Mouse (Mus musculus) hindbrain, embryonic 12.5 days (tissue): ENCODE data around the gene Fabp7. TPM values are rescaled to one million over a fixed set of nuclear protein-coding genes. Genes with fewer than 3 reads are reported as not detected.

Experiments
- ATAC-seq: fragments of 200-750 bp; cut with Nextera tagmentation; 2 replicates; pipeline ENCODE4 v1.8.0; 2017; ENCODE audit warnings: moderate TSS enrichment; ENCODE audit not compliant: low FRiP score
- H3K27ac ChIP-seq: fragments of 300-500 bp; sonication (generic); 2 replicates; pipeline ENCODE4 v1.5.1; 2016; ENCODE audit warnings: mild to moderate bottlenecking
- H3K27me3 ChIP-seq: fragments of 300-500 bp; sonication (generic); 2 replicates; pipeline ENCODE4 v1.6.1; 2016; ENCODE audit warnings: mild to moderate bottlenecking
- H3K36me3 ChIP-seq: fragments of 300-500 bp; sonication (generic); 2 replicates; pipeline ENCODE4 v1.6.1; 2016; ENCODE audit warnings: mild to moderate bottlenecking
- H3K4me1 ChIP-seq: fragments of 300-500 bp; sonication (generic); 2 replicates; pipeline ENCODE4 v1.6.1; 2016
- H3K4me2 ChIP-seq: fragments of 300-500 bp; sonication (generic); replicated peaks from 2 replicates; pipeline ENCODE4 v1.6.1; 2016; ENCODE audit warnings: mild to moderate bottlenecking
- H3K4me3 ChIP-seq: fragments of 300-500 bp; sonication (generic); 2 replicates; pipeline ENCODE4 v1.5.1; 2016; ENCODE audit warnings: mild to moderate bottlenecking
- H3K9ac ChIP-seq: fragments of 300-500 bp; sonication (generic); 2 replicates; pipeline ENCODE4 v1.6.1; 2016; ENCODE audit warnings: mild to moderate bottlenecking, moderate library complexity
- H3K9me3 ChIP-seq: fragments of 300-500 bp; sonication (generic); replicated peaks from 2 replicates; pipeline ENCODE4 v1.6.1; 2016; ENCODE audit warnings: mild to moderate bottlenecking
- WGBS: fragments of 180-500 bp; shearing (Covaris S2); methylation state at CpG from one replicate; pipeline ENCODE4 v1.1.7; 2016; 5-methylcytosine and 5-hydroxymethylcytosine counted together
- polyA plus RNA-seq: library from polyadenylated mRNA; unstranded; fragments of >200 nt; fragmentation: Nextera tagmentation; extraction: Ambion mirVana; gene quantifications from 2 replicates; pipeline ENCODE4 v1.2.1, GENCODE M21; 2016

The Fabp7 gene
- 1,425 and 1,599 TPM in 2 replicates for polyA plus RNA-seq

GRCm38 (mm10) chr10:57784876-57785150, at the start of gene Fabp7:
Gene Fabp7 (plus strand): TSS chr10:57784881.
- 7% methylated on average over 7 of the region's 7 CpGs for WGBS

GRCm38 (mm10) chr10:57740733-57741132, 43.9 kb upstream of the Fabp7 start:
- H3K27me3 ChIP-seq = no peaks in the 10 kb centered on the region
- 63% methylated on average over 4 of the region's 4 CpGs for WGBS

More at GRCm38 (mm10) chr10:57784876-57785150, at the start of gene Fabp7:
- ATAC-seq = no peak
- H3K4me3 ChIP-seq = peak within 1 kb of the TSS; percentile 41
- H3K9me3 ChIP-seq = no peaks in the 10 kb centered on the region
- H3K4me2 ChIP-seq = peak within 1 kb of the TSS; percentile 50
- no peaks in the 10 kb centered on the region for H3K36me3 ChIP-seq
- no peaks in the 10 kb centered on the region for H3K27me3 ChIP-seq
- peak within 1 kb of the TSS; percentile 86 for H3K27ac ChIP-seq
- H3K4me1 ChIP-seq = peaks cover 26% of the 10 kb centered on the region
- H3K9ac ChIP-seq = peak within 1 kb of the TSS; percentile 56

GRCm38 (mm10) chr10:57741351-57741750, 43.3 kb upstream of the Fabp7 start:
- 64% methylated on average over 2 of the region's 2 CpGs for WGBS
- Histone ChIP-seq H3K4me1 (no peaks in the 10 kb centered on the region), H3K4me2 (no peak overlapping the region), H3K9me3 (no peaks in the 10 kb centered on the region), H3K4me3 (no peak overlapping the region), H3K27ac (no peak overlapping the region), H3K9ac (no peak overlapping the region), H3K36me3 (no peaks in the 10 kb centered on the region), H3K27me3 (no peaks in the 10 kb centered on the region)
- ATAC-seq = no peak

More at GRCm38 (mm10) chr10:57740733-57741132, 43.9 kb upstream of the Fabp7 start:
- H3K9me3 ChIP-seq = no peaks in the 10 kb centered on the region
- no peak overlapping the region for H3K4me2 ChIP-seq
- H3K27ac ChIP-seq = no peak overlapping the region
- H3K9ac ChIP-seq = no peak overlapping the region
- no peak for ATAC-seq
- no peaks in the 10 kb centered on the region for H3K4me1 ChIP-seq
- H3K4me3 ChIP-seq = no peak overlapping the region
- no peaks in the 10 kb centered on the region for H3K36me3 ChIP-seq

DNA sequence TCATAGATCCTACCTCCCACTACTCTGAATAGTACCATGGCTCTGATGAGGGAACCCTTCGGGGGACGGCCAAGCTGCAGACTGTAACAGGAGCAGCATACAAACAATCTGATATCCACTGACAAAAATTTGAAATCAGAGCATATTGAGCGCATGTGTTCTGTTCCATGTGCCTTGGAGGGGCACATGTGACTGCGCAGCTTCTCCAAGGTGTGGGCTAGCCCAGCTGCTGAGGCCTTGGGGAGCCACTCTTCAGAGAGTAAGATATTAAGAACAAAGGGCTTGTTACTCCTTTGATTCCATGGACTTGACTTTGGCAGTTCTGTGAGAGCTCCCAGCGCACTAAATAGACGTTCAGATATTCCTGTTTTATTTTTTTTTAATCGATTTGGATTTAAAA, 41.6 kb upstream of the Fabp7 start:
- H3K9ac ChIP-seq = no peak overlapping the region
- H3K4me1 ChIP-seq = no peaks in the 10 kb centered on the region
- H3K27ac ChIP-seq = no peak overlapping the region
- H3K36me3 ChIP-seq = no peaks in the 10 kb centered on the region
- H3K4me2 ChIP-seq = no peak overlapping the region
- 73% methylated on average over 7 of the region's 7 CpGs for WGBS
- 0 out of 2 replicates have a peak, but pooled peaks have one; percentile 22 for ATAC-seq
- H3K9me3 ChIP-seq = no peaks in the 10 kb centered on the region
- no peaks in the 10 kb centered on the region for H3K27me3 ChIP-seq
- H3K4me3 ChIP-seq = no peak overlapping the region

DNA sequence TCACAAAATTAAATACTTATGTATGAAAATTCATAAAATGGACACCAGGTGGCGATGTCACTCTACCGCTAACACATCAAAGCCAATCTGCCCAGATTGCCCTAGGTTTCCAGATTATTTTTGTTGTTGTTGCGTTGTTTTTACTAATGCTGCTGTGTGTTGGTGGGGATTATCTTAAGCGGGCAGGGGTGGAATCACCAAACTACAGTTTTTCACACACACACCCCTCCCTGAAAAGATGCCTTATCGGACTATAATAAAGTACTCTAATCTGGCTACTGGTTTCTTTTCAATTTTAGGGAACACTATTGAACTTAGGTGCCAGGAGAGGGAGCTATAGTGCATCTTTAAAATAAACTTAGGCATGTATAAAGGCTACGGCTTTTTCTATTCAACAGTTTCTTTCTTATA, 41.1 kb upstream of the Fabp7 start:
- Histone ChIP-seq H3K36me3 (no peaks in the 10 kb centered on the region), H3K9ac (no peak overlapping the region), H3K4me3 (peak overlapping the region; percentile 31), H3K27ac (no peak overlapping the region), H3K4me2 (peak overlapping the region; percentile 50), H3K27me3 (no peaks in the 10 kb centered on the region), H3K9me3 (no peaks in the 10 kb centered on the region), H3K4me1 (no peaks in the 10 kb centered on the region)
- 3% methylated on average over 6 of the region's 6 CpGs for WGBS
- peak; percentile 81 for ATAC-seq

DNA sequence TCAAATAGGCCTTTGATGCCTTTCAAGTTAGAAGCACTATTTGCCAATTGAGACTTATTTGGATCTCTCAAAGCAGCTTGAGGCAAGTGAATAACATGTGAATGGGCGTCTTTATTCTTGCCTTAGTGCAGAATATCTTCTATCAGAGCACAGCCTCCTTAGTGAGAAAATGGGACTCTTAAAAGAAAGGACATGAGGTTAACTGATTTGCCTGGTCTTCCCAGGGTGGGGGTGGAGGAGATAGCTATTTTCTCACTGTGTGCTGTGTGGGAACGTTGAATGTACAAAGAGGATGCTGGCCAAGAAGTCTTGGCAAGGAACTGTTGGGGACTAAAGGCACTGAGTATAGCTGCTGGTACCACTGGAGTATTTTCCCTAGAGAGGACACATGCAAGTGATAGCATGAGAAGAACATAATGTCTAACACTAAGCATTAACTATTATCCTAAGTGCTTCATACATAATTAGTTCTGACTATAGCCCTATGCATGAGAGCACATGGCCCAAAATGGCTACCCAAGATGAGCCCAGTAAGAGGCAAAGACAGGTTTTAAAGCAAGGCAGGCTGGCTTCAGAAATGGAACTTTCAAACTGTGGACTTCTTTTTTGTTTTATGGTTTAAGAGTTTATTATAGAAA, 40.4 kb upstream of the Fabp7 start:
- no peaks in the 10 kb centered on the region for H3K4me1 ChIP-seq
- ATAC-seq = peak; percentile 78
- no peaks in the 10 kb centered on the region for H3K27me3 ChIP-seq
- H3K9ac ChIP-seq = no peak overlapping the region
- no peaks in the 10 kb centered on the region for H3K36me3 ChIP-seq
- H3K4me2 ChIP-seq = no peak overlapping the region
- no peaks in the 10 kb centered on the region for H3K9me3 ChIP-seq
- H3K4me3 ChIP-seq = no peak overlapping the region
- 0 out of 2 replicates have a peak overlapping the region, but pooled peaks have one; percentile 30 for H3K27ac ChIP-seq
- WGBS = 39% methylated on average over 2 of the region's 2 CpGs

GRCm38 (mm10) chr10:57745452-57745851, 39.2 kb upstream of the Fabp7 start:
- H3K4me2 ChIP-seq = no peak overlapping the region
- H3K27ac ChIP-seq = no peak overlapping the region
- H3K4me1 ChIP-seq = no peaks in the 10 kb centered on the region
- H3K4me3 ChIP-seq = no peak overlapping the region
- no peaks in the 10 kb centered on the region for H3K9me3 ChIP-seq
- no peak overlapping the region for H3K9ac ChIP-seq
- H3K36me3 ChIP-seq = no peaks in the 10 kb centered on the region
- ATAC-seq = no peak
- H3K27me3 ChIP-seq = no peaks in the 10 kb centered on the region; the same call in 1 of the 2 replicates

DNA sequence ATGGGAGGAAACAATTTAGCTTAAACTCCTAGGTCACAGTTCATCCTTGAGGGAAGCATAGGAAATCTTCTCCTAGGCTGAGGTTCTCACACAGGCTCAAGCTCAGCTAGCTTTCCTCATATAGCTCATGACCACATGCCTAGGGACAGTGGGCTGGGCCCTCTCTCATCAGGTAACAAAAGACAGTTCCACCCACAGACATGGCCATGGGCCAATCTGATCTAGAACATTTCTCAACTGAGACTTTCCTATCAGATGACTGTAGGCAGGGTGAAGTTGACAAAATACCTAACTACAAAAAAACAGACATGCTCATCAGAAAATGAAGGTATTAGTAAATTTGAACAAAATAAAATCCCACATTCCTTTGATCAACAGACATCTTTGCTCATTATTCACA, 37.6 kb upstream of the Fabp7 start:
- no peak overlapping the region for H3K4me2 ChIP-seq
- H3K27ac ChIP-seq = no peak overlapping the region
- no peaks in the 10 kb centered on the region for H3K36me3 ChIP-seq
- no peaks in the 10 kb centered on the region for H3K9me3 ChIP-seq
- no peak overlapping the region for H3K9ac ChIP-seq
- no peak for ATAC-seq
- no peaks in the 10 kb centered on the region for H3K4me1 ChIP-seq
- H3K27me3 ChIP-seq = no peaks in the 10 kb centered on the region; the same call in 1 of the 2 replicates
- no peak overlapping the region for H3K4me3 ChIP-seq

- no peaks in the 10 kb centered on the region for H3K36me3 ChIP-seq
- H3K27me3 ChIP-seq = no peaks in the 10 kb centered on the region; the same call in 1 of the 2 replicates
- no peak overlapping the region for H3K9ac ChIP-seq
- 89% methylated on average over 1 of the region's 1 CpGs for WGBS
- H3K27ac ChIP-seq = no peak overlapping the region
- no peaks in the 10 kb centered on the region for H3K4me1 ChIP-seq
- H3K4me2 ChIP-seq = no peak overlapping the region
- no peaks in the 10 kb centered on the region for H3K9me3 ChIP-seq
- no peak overlapping the region for H3K4me3 ChIP-seq
- ATAC-seq = no peak
These were observed 31.3 kb upstream of the Fabp7 start for GRCm38 (mm10) chr10:57753343-57753742.

- no peak overlapping the region for H3K4me2 ChIP-seq
These were observed 29.4 kb upstream of the Fabp7 start for GRCm38 (mm10) chr10:57755201-57755736.

GRCm38 (mm10) chr10:57758999-57759398, 25.7 kb upstream of the Fabp7 start:
- 90% methylated on average over 2 of the region's 2 CpGs for WGBS

More at GRCm38 (mm10) chr10:57755201-57755736, 29.4 kb upstream of the Fabp7 start:
- 92% methylated on average over 2 of the region's 2 CpGs for WGBS
- Histone ChIP-seq H3K4me3 (no peak overlapping the region), H3K36me3 (no peaks in the 10 kb centered on the region), H3K27ac (no peak overlapping the region), H3K9ac (no peak overlapping the region), H3K4me1 (no peaks in the 10 kb centered on the region), H3K9me3 (0 out of 2 replicates have a peak, but pooled peaks cover 5% of the 10 kb centered on the region), H3K27me3 (no peaks in the 10 kb centered on the region)
- no peak for ATAC-seq

DNA sequence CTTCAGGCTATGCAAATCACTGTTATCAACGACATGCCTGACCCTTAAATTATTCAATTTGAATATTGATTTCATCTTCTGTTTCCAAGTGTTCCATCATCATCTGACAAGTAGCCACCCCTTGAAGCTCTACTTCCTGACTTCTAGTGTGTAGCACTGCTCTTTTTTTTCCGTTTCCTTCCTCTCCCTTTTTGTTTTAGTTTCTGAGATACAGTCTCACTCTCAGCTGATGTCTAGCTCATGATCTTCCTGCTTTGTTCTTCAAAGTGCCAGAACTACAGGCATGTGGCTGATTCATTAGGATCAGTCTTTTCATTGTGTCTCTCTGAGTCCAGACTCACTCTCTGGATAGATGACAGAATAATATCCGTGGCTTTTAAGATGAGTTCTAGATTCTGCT, 24.0 kb upstream of the Fabp7 start:
- no peak for ATAC-seq
- Histone ChIP-seq H3K36me3 (no peaks in the 10 kb centered on the region), H3K4me3 (no peak overlapping the region), H3K9ac (no peak overlapping the region), H3K27ac (no peak overlapping the region), H3K4me2 (no peak overlapping the region), H3K27me3 (no peaks in the 10 kb centered on the region), H3K9me3 (0 out of 2 replicates have a peak, but pooled peaks cover 5% of the 10 kb centered on the region), H3K4me1 (no peaks in the 10 kb centered on the region)
- 80% methylated on average over 3 of the region's 3 CpGs for WGBS

More at GRCm38 (mm10) chr10:57758999-57759398, 25.7 kb upstream of the Fabp7 start:
- no peak for ATAC-seq
- H3K9ac ChIP-seq = no peak overlapping the region
- no peak overlapping the region for H3K27ac ChIP-seq
- H3K36me3 ChIP-seq = no peaks in the 10 kb centered on the region
- H3K4me1 ChIP-seq = no peaks in the 10 kb centered on the region
- no peak overlapping the region for H3K4me2 ChIP-seq
- no peaks in the 10 kb centered on the region for H3K27me3 ChIP-seq
- H3K9me3 ChIP-seq = 0 out of 2 replicates have a peak, but pooled peaks cover 5% of the 10 kb centered on the region
- no peak overlapping the region for H3K4me3 ChIP-seq

- Histone ChIP-seq H3K27ac (no peak overlapping the region), H3K36me3 (no peaks in the 10 kb centered on the region), H3K4me3 (no peak overlapping the region), H3K4me1 (no peaks in the 10 kb centered on the region), H3K4me2 (no peak overlapping the region), H3K9me3 (0 out of 2 replicates have a peak, but pooled peaks cover 5% of the 10 kb centered on the region), H3K27me3 (no peaks in the 10 kb centered on the region), H3K9ac (no peak overlapping the region)
- 11% methylated on average over 1 of the region's 1 CpGs for WGBS
- no peak for ATAC-seq
These were observed 21.6 kb upstream of the Fabp7 start for GRCm38 (mm10) chr10:57763044-57763443.
